Mouse (Mus musculus) myocyte (in vitro differentiated cells): ENCODE data around the gene Zfp462. TPM values are rescaled to one million over a fixed set of nuclear protein-coding genes. Genes with fewer than 3 reads are reported as not detected.
"Not testable (repeated sequence)": the region's sequence is repeated elsewhere in the genome, so short reads cannot be mapped to it uniquely, and the experiment has no call there.

Experiments used
- H3K27me3 ChIP-seq: one replicate; pipeline ENCODE4 v1.6.1; 2011; ENCODE audit not compliant: control insufficient read depth, insufficient read depth, insufficient read length
- H3K36me3 ChIP-seq: one replicate; pipeline ENCODE4 v1.6.1; 2011; ENCODE audit not compliant: control insufficient read depth, insufficient read depth
- H3K4me2 ChIP-seq: one replicate; pipeline ENCODE4 v1.6.1; 2011; ENCODE audit warnings: low read depth, control low read depth
- H3K4me3 ChIP-seq: one replicate; pipeline ENCODE4 v1.5.1; 2011; ENCODE audit warnings: mild to moderate bottlenecking, control low read depth, moderate library complexity
- H3K79me2 ChIP-seq: one replicate; pipeline ENCODE4 v1.6.1; 2011; ENCODE audit not compliant: control insufficient read depth, insufficient read depth
- H3ac ChIP-seq: one replicate; pipeline ENCODE4 v1.6.1; 2011; ENCODE audit not compliant: control insufficient read depth, insufficient read length
- CEBPB ChIP-seq: IDR thresholded peaks from 2 replicates; pipeline ENCODE4 v1.6.1; 2011; ENCODE audit warnings: mild to moderate bottlenecking, moderate library complexity; ENCODE audit not compliant: poor library complexity, insufficient read depth, severe bottlenecking
- E2F4 ChIP-seq: IDR thresholded peaks from one replicate; pipeline ENCODE4 v1.6.1; 2011; ENCODE audit warnings: mild to moderate bottlenecking, control low read depth, moderate library complexity; ENCODE audit not compliant: insufficient read depth
- MAX ChIP-seq: IDR thresholded peaks from one replicate; pipeline ENCODE4 v1.6.1; 2011; ENCODE audit warnings: low read depth, mild to moderate bottlenecking, control low read depth
- MYOD1 ChIP-seq, 3 experiments: IDR thresholded peaks; one replicate each; pipeline ENCODE4 v1.6.1; 2011; ENCODE audit warnings: control low read depth in 2 of 3, low read depth in 2 of 3, mild to moderate bottlenecking in 2 of 3, moderate library complexity in 1 of 3; ENCODE audit not compliant: insufficient read length in 2 of 3, control insufficient read depth in 1 of 3
- MYOG ChIP-seq, 3 experiments: IDR thresholded peaks; one replicate each; pipeline ENCODE4 v1.6.1; 2011; ENCODE audit warnings: control low read depth in 2 of 3, low read depth in 2 of 3, mild to moderate bottlenecking in 2 of 3; ENCODE audit not compliant: insufficient read length in 2 of 3, control insufficient read depth in 1 of 3, insufficient read depth in 1 of 3
- POLR2A ChIP-seq: IDR thresholded peaks from one replicate; pipeline ENCODE4 v1.6.1; 2011; ENCODE audit warnings: low read depth, mild to moderate bottlenecking, control low read depth, moderate library complexity; ENCODE audit not compliant: insufficient read length
- POLR2AphosphoS2 ChIP-seq: IDR thresholded peaks from one replicate; pipeline ENCODE4 v1.6.1; 2011; ENCODE audit warnings: low read depth, control low read depth; ENCODE audit not compliant: insufficient read length
- REST ChIP-seq: IDR thresholded peaks from one replicate; pipeline ENCODE4 v1.6.1; 2011; ENCODE audit warnings: mild to moderate bottlenecking, control low read depth, moderate library complexity; ENCODE audit not compliant: insufficient read depth, insufficient read length
- SRF ChIP-seq: IDR thresholded peaks from one replicate; pipeline ENCODE4 v1.6.1; 2011; ENCODE audit warnings: low read depth; ENCODE audit not compliant: control insufficient read depth, insufficient read length
- TCF12 ChIP-seq: IDR thresholded peaks from one replicate; pipeline ENCODE4 v1.6.1; 2011; ENCODE audit warnings: mild to moderate bottlenecking, control low read depth; ENCODE audit not compliant: poor library complexity, insufficient read depth, severe bottlenecking
- TCF3 ChIP-seq: IDR thresholded peaks from one replicate; pipeline ENCODE4 v1.6.1; 2011; ENCODE audit warnings: low read depth, control low read depth; ENCODE audit not compliant: insufficient read length
- USF1 ChIP-seq: IDR thresholded peaks from one replicate; pipeline ENCODE4 v1.6.1; 2011; ENCODE audit warnings: low read depth, mild to moderate bottlenecking, control low read depth, moderate library complexity
- polyA plus RNA-seq: library from polyadenylated mRNA; unstranded; fragments of >200 nt; fragmentation: generic; extraction: Trizol; gene quantifications from one replicate; pipeline ENCODE4 v1.2.1, GENCODE M21; 2012; ENCODE audit warnings: missing spikeins

Gene Zfp462
- polyA plus RNA-seq, 1 experiment = 3.1 TPM

- Histone ChIP-seq H3K79me2 (peaks cover 19% of the 10 kb centered on the region), H3K36me3 (no peaks in the 10 kb centered on the region), H3ac (no peak overlapping the region), H3K27me3 (no peaks in the 10 kb centered on the region), H3K4me2 (no peak overlapping the region), H3K4me3 (no peak overlapping the region)
- TF ChIP-seq POLR2AphosphoS2 (no peak), MAX (no peak), TCF3 (no peak), MYOD1 (IDR thresholded peaks at IDR 0.05; ENCODE audit: control insufficient read depth in 1 of 3, insufficient read length in 2 of 3, low read depth in 2 of 3) (no peak), MYOG (IDR thresholded peaks at IDR 0.05; ENCODE audit: control insufficient read depth in 1 of 3, insufficient read depth in 1 of 3, insufficient read length in 2 of 3, low read depth in 2 of 3) (no peak), POLR2A (no peak), SRF (no peak), USF1 (no peak), TCF12 (no peak), CEBPB (no peak), REST (no peak), E2F4 (no peak)
These were observed 42.4 kb downstream of the Zfp462 start for GRCm38 (mm10) chr4:54987256-54987655.

- H3K36me3 ChIP-seq = no peaks in the 10 kb centered on the region
- H3ac ChIP-seq = no peak overlapping the region
- peaks cover 24% of the 10 kb centered on the region for H3K79me2 ChIP-seq
- no peak overlapping the region for H3K4me3 ChIP-seq
- no peak for TF ChIP-seq POLR2AphosphoS2
- no peak for TF ChIP-seq TCF3
- TF ChIP-seq REST = no peak
- TF ChIP-seq POLR2A = no peak
- TF ChIP-seq MYOD1 (IDR thresholded peaks at IDR 0.05; ENCODE audit: control insufficient read depth in 1 of 3, insufficient read length in 2 of 3, low read depth in 2 of 3) = no peak
- no peak for TF ChIP-seq USF1
- no peak for TF ChIP-seq TCF12
- TF ChIP-seq E2F4 = no peak
- TF ChIP-seq CEBPB = no peak
- TF ChIP-seq SRF = no peak
- no peak for TF ChIP-seq MYOG (IDR thresholded peaks at IDR 0.05; ENCODE audit: control insufficient read depth in 1 of 3, insufficient read depth in 1 of 3, insufficient read length in 2 of 3, low read depth in 2 of 3)
- TF ChIP-seq MAX = no peak
- H3K27me3 ChIP-seq = no peaks in the 10 kb centered on the region
- no peak overlapping the region for H3K4me2 ChIP-seq
These were observed 43.1 kb downstream of the Zfp462 start for GRCm38 (mm10) chr4:54987926-54988325.

- Histone ChIP-seq H3K4me3 (no peak overlapping the region), H3K79me2 (peaks cover 13% of the 10 kb centered on the region), H3ac (no peak overlapping the region), H3K36me3 (no peaks in the 10 kb centered on the region), H3K27me3 (no peaks in the 10 kb centered on the region), H3K4me2 (no peak overlapping the region)
- TF ChIP-seq MYOD1 (IDR thresholded peaks at IDR 0.05; ENCODE audit: control insufficient read depth in 1 of 3, insufficient read length in 2 of 3, low read depth in 2 of 3) (no peak), E2F4 (no peak), POLR2A (no peak), MAX (no peak)
These were observed 47.1 kb downstream of the Zfp462 start for GRCm38 (mm10) chr4:54991973-54992372.

- not testable (repeated sequence) for H3K4me3 ChIP-seq, H3K4me2 ChIP-seq, H3ac ChIP-seq, H3K27me3 ChIP-seq, H3K36me3 ChIP-seq
- peaks cover 13% of the 10 kb centered on the region for H3K79me2 ChIP-seq
These were observed 48.2 kb downstream of the Zfp462 start for GRCm38 (mm10) chr4:54993001-54993400.

- Histone ChIP-seq H3K79me2 (peaks cover 8% of the 10 kb centered on the region), H3ac (no peak overlapping the region), H3K4me3 (no peak overlapping the region), H3K36me3 (no peaks in the 10 kb centered on the region), H3K27me3 (no peaks in the 10 kb centered on the region), H3K4me2 (no peak overlapping the region)
- no peak for TF ChIP-seq SRF
These were observed 50.4 kb downstream of the Zfp462 start for GRCm38 (mm10) chr4:54995258-54995657.

GRCm38 (mm10) chr4:54996064-54996463, 51.2 kb downstream of the Zfp462 start:
- Histone ChIP-seq H3K4me2 (no peak overlapping the region), H3K4me3 (no peak overlapping the region), H3K27me3 (no peaks in the 10 kb centered on the region), H3K79me2 (peaks cover 6% of the 10 kb centered on the region), H3K36me3 (no peaks in the 10 kb centered on the region), H3ac (no peak overlapping the region)
- TF ChIP-seq USF1 (no peak), MYOG (IDR thresholded peaks at IDR 0.05; ENCODE audit: control insufficient read depth in 1 of 3, insufficient read depth in 1 of 3, insufficient read length in 2 of 3, low read depth in 2 of 3) (no peak), TCF3 (no peak), POLR2A (no peak), POLR2AphosphoS2 (no peak), REST (no peak), SRF (no peak), MAX (no peak), E2F4 (no peak), TCF12 (no peak), MYOD1 (IDR thresholded peaks at IDR 0.05; ENCODE audit: control insufficient read depth in 1 of 3, insufficient read length in 2 of 3, low read depth in 2 of 3) (no peak), CEBPB (no peak)
